Mouse (Mus musculus) heart, postnatal 25 days (tissue): ENCODE measurements around the gene Lamtor4. TPM values are rescaled to one million over a fixed set of nuclear protein-coding genes. Genes with fewer than 3 reads are reported as not detected.
A peak's percentile ranks its signal among the peaks of the same experiment; 100 is the strongest.

Source experiments
- DNase-seq: peaks from one replicate; pipeline ENCODE4 v3.0.0; 2022; ENCODE audit warnings: low spot score
- intact Hi-C: fragments of 180-260 bp; cut with DNase I; formaldehyde crosslinking; loops from one replicate; pipeline ENCODE4 v1.15.1; 2025
- total RNA-seq, 2 experiments: library from RNA; stranded (reverse); gene quantifications; 2 replicates each; pipeline ENCODE4 v1.2.3; 2021

Lamtor4 gene
- total RNA-seq, 2 experiments from 2014 or later: 55.3 to 61.0 TPM

- intact Hi-C loops: loop anchor here (5.0 kb wide), 1 partner anchor 364 kb away; the partner anchor contains the start of gene A430033K04Rik
- no peak for DNase-seq
These were observed 3.3 kb downstream of the Lamtor4 start for GRCm38 (mm10) chr5:138258542-138258941.

- intact Hi-C loops: loop anchor here (5.0 kb wide), 1 partner anchor 363 kb away; the partner anchor contains the start of gene A430033K04Rik
- DNase-seq: no peak
These were observed 3.7 kb downstream of the Lamtor4 start for GRCm38 (mm10) chr5:138258993-138259392.

GRCm38 (mm10) chr5:138260051-138260450 is 4.8 kb downstream of the Lamtor4 start:
- intact Hi-C loops: no loop called here
- DNase-seq: no peak

- no peak for DNase-seq
- intact Hi-C loops: no loop called here
These were observed 5.6 kb downstream of the Lamtor4 start for GRCm38 (mm10) chr5:138260834-138261233.

- intact Hi-C loops: no loop called here
- no peak for DNase-seq
These were observed 6.7 kb downstream of the Lamtor4 start for GRCm38 (mm10) chr5:138262001-138262400.

- no peak for DNase-seq
- intact Hi-C loops: no loop called here
These were observed 7.4 kb downstream of the Lamtor4 start for GRCm38 (mm10) chr5:138262582-138263240.

GRCm38 (mm10) chr5:138263260-138264206 is 8.3 kb downstream of the Lamtor4 start, which contains the start of gene BC037034:
Gene BC037034, minus strand, starts transcription at chr5:138264033.
- intact Hi-C loops: no loop called here

GRCm38 (mm10) chr5:138264207-138264578 is 8.9 kb downstream of the Lamtor4 start:
- DNase-seq: no peak

More at GRCm38 (mm10) chr5:138263260-138264206, 8.3 kb downstream of the Lamtor4 start, which contains the start of gene BC037034:
- DNase-seq: peak; percentile 81

GRCm38 (mm10) chr5:138265712-138266111 is 10.4 kb downstream of the Lamtor4 start:
- no peak for DNase-seq
- intact Hi-C loops: no loop called here

More at GRCm38 (mm10) chr5:138264207-138264578, 8.9 kb downstream of the Lamtor4 start:
- intact Hi-C loops: no loop called here

GRCm38 (mm10) chr5:138267114-138267513 is 11.8 kb downstream of the Lamtor4 start:
- intact Hi-C loops: no loop called here
- DNase-seq: no peak

GRCm38 (mm10) chr5:138268980-138269379 is 13.7 kb downstream of the Lamtor4 start:
- no peak for DNase-seq
- intact Hi-C loops: no loop called here

GRCm38 (mm10) chr5:138271232-138271631 is 15.9 kb downstream of the Lamtor4 start:
- intact Hi-C loops: no loop called here
- no peak for DNase-seq

GRCm38 (mm10) chr5:138272409-138272923 is 17.2 kb downstream of the Lamtor4 start, which contains the start of gene Gal3st4:
Gene Gal3st4, minus strand, starts transcription at chr5:138272840.
- intact Hi-C loops: no loop called here

GRCm38 (mm10) chr5:138274186-138274585 is 18.9 kb downstream of the Lamtor4 start:
- intact Hi-C loops: no loop called here
- no peak for DNase-seq

More at GRCm38 (mm10) chr5:138272409-138272923, 17.2 kb downstream of the Lamtor4 start, which contains the start of gene Gal3st4:
- DNase-seq: no peak

- intact Hi-C loops: no loop called here
- no peak for DNase-seq
These were observed 20.2 kb downstream of the Lamtor4 start for GRCm38 (mm10) chr5:138275216-138276050.

GRCm38 (mm10) chr5:138277994-138278393 is 22.7 kb downstream of the Lamtor4 start:
- intact Hi-C loops: no loop called here

GRCm38 (mm10) chr5:138279585-138280424 is 24.5 kb downstream of the Lamtor4 start, which contains the start of the genes Gm43720, Gpc2 and Stag3:
Gene Gm43720, minus strand, starts transcription at chr5:138279958.
Gene Gpc2, minus strand, starts transcription at chr5:138280005.
Gene Stag3, plus strand, starts transcription at chr5:138280240.
- intact Hi-C loops: no loop called here
- DNase-seq: peak; percentile 74

More at GRCm38 (mm10) chr5:138277994-138278393, 22.7 kb downstream of the Lamtor4 start:
- no peak for DNase-seq

- intact Hi-C loops: no loop called here
- no peak for DNase-seq
These were observed 25.1 kb downstream of the Lamtor4 start for GRCm38 (mm10) chr5:138280425-138280768.
